Mouse (Mus musculus) lung, postnatal 14 days (tissue): ENCODE results near the gene Maco1.
A peak's percentile ranks its signal among the peaks of the same experiment; 100 is the strongest.
"Not testable (repeated sequence)": the region's sequence is repeated elsewhere in the genome, so short reads cannot be mapped to it uniquely, and the experiment has no call there.

Experiments used
- DNase-seq: peaks from one replicate; pipeline ENCODE4 v3.0.0; 2021

The Maco1 gene

GRCm38 (mm10) chr4:134856501-134856900, 3.4 kb upstream of the Maco1 start:
- no peak for DNase-seq

- no peak for DNase-seq
Observed at GRCm38 (mm10) chr4:134856056-134856455, 2.9 kb upstream of the Maco1 start.

GRCm38 (mm10) chr4:134855371-134855770, 2.2 kb upstream of the Maco1 start:
- no peak for DNase-seq

GRCm38 (mm10) chr4:134853637-134854485, 716 bp upstream of the Maco1 start:
- peak; percentile 93 for DNase-seq

GRCm38 (mm10) chr4:134852438-134853255, 498 bp downstream of the Maco1 start:
- peak; percentile 50 for DNase-seq

GRCm38 (mm10) chr4:134851876-134852275, 1.3 kb downstream of the Maco1 start:
- DNase-seq: no peak

- no peak for DNase-seq
Observed at GRCm38 (mm10) chr4:134851236-134851635, 1.9 kb downstream of the Maco1 start.

- DNase-seq: no peak
Observed at GRCm38 (mm10) chr4:134850551-134850950, 2.6 kb downstream of the Maco1 start.

- peak; percentile 44 for DNase-seq
Observed at GRCm38 (mm10) chr4:134847587-134847986, 5.6 kb downstream of the Maco1 start.

GRCm38 (mm10) chr4:134843566-134843965, 9.6 kb downstream of the Maco1 start:
- no peak for DNase-seq

- DNase-seq: no peak
Observed at GRCm38 (mm10) chr4:134840231-134840630, 12.9 kb downstream of the Maco1 start.

- DNase-seq: not testable (repeated sequence)
Observed at GRCm38 (mm10) chr4:134838706-134839105, 14.4 kb downstream of the Maco1 start.

GRCm38 (mm10) chr4:134838221-134838620, 14.9 kb downstream of the Maco1 start:
- no peak for DNase-seq

- DNase-seq: no peak
Observed at GRCm38 (mm10) chr4:134835486-134835885, 17.7 kb downstream of the Maco1 start.

GRCm38 (mm10) chr4:134831934-134832333, 21.2 kb downstream of the Maco1 start:
- no peak for DNase-seq

- DNase-seq: peak; percentile 17
Observed at GRCm38 (mm10) chr4:134827806-134828205, 25.3 kb downstream of the Maco1 start.

- DNase-seq: no peak
Observed at GRCm38 (mm10) chr4:134826348-134826747, 26.8 kb downstream of the Maco1 start.

GRCm38 (mm10) chr4:134825864-134826263, 27.3 kb downstream of the Maco1 start:
- not testable (repeated sequence) for DNase-seq

GRCm38 (mm10) chr4:134823560-134823959, 29.6 kb downstream of the Maco1 start:
- DNase-seq: no peak

- no peak for DNase-seq
Observed at GRCm38 (mm10) chr4:134821061-134821460, 32.1 kb downstream of the Maco1 start.

- DNase-seq: no peak
Observed at GRCm38 (mm10) chr4:134817706-134818105, 35.4 kb downstream of the Maco1 start.

- DNase-seq: no peak
Observed at GRCm38 (mm10) chr4:134814229-134814571, 38.9 kb downstream of the Maco1 start.

GRCm38 (mm10) chr4:134813406-134814228, 39.5 kb downstream of the Maco1 start:
- DNase-seq: no peak
